Mouse (Mus musculus) cerebellum, adult 9-11 months (tissue): ENCODE data around the gene Bnc2.

Experiments
- DNase-seq: peaks from one replicate; pipeline ENCODE4 v3.0.0; 2022

The Bnc2 gene

DNA sequence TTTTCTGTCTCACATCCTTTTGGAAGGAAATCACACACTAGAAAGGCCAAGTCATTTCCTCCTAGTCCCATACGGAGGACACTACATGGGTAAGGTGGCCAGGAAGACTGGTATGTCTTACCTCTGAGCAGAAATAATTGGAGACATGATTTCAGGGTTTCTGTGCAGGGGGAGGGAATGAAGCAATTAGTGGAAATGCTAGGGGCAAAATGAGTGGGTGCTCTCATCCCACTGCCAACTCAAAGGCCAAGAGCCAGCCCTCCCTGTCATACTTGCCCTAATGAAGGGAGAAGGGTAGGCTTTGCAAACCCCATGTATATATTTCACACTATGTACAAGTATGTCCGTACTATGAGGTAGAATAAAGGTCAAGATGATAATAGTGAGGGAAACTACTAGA, 263.6 kb downstream of the Bnc2 start:
- DNase-seq, result no peak

- no peak for DNase-seq
Observed at GRCm38 (mm10) chr4:84407328-84408028, 267.6 kb downstream of the Bnc2 start.

GRCm38 (mm10) chr4:84403356-84404145, 271.5 kb downstream of the Bnc2 start:
- no peak for DNase-seq

DNA sequence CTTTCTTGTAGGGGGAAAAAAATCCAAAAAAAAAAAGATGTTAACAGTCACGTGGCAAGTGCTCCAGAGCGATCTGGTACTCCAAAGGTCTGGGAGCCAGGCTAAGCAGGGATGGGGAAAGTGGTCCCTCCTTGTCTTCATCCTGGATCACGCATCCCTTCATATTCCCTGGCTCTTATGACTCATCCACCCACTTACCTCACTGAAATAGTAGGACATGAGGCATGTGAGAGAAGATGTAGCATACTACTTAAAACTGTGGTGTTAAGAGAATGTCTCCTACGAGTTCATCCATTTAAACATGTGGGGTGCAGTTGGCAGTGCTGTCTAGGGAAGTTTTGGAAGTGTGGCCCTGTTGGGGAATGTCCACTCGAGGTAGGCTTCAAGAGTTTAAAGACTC, 286.1 kb downstream of the Bnc2 start:
- DNase-seq, result no peak

- no peak for DNase-seq
Observed at GRCm38 (mm10) chr4:84385156-84385555, 289.9 kb downstream of the Bnc2 start.

- no peak for DNase-seq
Observed at GRCm38 (mm10) chr4:84379289-84379688, 295.8 kb downstream of the Bnc2 start.

DNA sequence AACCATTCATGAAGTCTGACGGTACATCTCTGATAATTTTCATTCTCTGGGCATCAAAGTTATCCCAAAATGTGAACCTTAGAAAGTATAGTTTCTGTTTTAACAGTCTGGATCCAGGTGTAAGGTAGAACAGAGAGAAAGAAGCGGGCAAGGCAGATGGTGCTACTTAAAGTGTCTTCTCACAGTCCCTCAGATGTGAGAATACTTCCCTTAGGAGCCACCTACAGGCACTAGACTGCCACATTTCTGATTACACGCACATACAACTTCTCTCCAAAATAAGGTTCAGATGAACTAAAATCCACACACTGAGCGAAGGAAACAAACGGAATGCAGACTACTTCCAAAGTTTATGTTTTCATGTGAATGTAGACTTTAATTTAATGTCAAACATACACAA, 297.6 kb downstream of the Bnc2 start:
- no peak for DNase-seq

DNA sequence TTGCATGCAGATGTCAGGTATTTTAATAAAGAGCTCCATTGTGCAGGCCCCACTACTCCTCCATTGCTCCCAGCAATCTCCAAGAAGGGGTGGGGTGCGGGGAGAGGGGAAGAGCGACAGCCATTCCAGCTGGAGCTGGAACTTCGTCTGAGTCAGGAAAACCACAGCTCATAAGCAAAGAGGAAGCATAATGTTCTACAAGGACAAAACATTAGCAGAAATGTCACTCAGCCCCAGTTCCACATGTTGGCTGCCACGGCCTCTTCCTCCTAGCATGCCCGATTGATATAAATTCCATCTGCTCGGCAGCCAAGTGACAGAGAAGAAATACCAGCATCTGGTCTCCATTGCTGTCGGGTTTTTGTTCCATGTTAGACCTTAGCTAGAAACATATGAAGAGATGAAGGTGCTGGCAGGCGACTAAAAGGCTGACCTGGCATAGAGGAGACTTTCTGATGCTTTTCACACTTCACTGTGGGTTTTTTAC, 312.7 kb downstream of the Bnc2 start:
- no peak for DNase-seq

- DNase-seq, result no peak
Observed at GRCm38 (mm10) chr4:84361165-84361564, 313.9 kb downstream of the Bnc2 start.

- no peak for DNase-seq
Observed at GRCm38 (mm10) chr4:84359996-84360395, 315.1 kb downstream of the Bnc2 start.

- DNase-seq, result no peak
Observed at GRCm38 (mm10) chr4:84358204-84358603, 316.9 kb downstream of the Bnc2 start.

GRCm38 (mm10) chr4:84357382-84357781, 317.7 kb downstream of the Bnc2 start:
- no peak for DNase-seq

- no peak for DNase-seq
Observed at GRCm38 (mm10) chr4:84356468-84357153, 318.5 kb downstream of the Bnc2 start.

DNA sequence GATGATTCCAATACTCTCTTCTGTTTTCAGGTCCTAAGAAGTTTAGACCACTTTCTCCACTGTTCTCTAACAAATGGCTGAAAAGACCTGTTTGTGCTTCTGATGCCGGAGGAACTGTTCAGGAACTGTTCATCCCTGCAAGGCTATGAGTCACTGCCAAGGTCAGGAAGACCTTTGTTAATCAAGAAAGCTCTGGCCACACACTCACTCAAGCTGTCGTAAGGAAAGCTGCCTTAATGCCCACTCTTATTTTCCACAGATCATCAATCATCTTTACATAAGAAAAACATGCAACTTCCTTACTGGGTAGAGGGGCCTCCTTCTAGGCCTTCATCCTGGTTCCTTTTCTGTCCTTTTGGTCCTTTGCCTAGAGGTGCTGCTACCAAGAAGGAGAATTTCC, 322.4 kb downstream of the Bnc2 start:
- DNase-seq, result no peak

GRCm38 (mm10) chr4:84349536-84349935, 325.5 kb downstream of the Bnc2 start:
- no peak for DNase-seq

GRCm38 (mm10) chr4:84339172-84339571, 335.9 kb downstream of the Bnc2 start:
- DNase-seq, result no peak

- DNase-seq, result no peak
Observed at GRCm38 (mm10) chr4:84331995-84332394, 343.1 kb downstream of the Bnc2 start.

GRCm38 (mm10) chr4:84331450-84331849, 343.6 kb downstream of the Bnc2 start:
- no peak for DNase-seq

DNA sequence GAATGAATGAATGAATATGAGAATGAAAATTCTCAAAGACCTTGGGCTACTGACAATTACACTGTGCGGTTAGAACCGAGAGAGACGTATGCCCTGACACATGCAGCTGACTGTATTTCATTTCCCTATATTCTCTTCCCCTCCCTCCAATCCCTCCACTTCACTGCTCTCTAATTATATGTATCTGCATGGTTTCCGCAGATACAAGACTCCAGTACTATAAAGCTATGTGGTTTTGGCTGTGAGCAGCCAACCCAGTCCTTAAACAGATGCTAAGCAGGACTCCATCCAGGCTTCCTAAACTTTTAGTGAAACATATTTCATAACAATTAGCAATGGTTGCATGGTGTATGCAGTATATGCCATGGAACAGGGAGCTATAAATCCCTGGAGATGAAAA, 344.6 kb downstream of the Bnc2 start:
- no peak for DNase-seq

DNA sequence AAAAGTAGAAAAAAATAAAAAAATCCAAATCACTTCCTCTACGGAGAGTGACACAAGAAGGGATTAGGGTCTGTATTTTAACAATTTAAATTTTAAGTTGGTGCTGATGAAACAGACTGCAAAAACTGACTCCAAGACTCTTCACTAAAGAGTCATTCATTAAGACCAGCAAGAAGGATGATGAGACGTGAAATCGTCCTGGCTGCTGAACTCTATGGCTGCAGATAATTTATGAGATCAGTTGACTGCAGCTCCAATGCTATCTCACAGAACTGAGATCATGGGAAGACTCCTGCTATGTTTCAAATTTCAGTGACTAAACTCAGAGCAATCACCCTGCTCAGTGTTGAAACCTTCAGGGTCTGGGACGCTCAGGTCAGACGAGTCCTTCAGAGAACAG, 345.4 kb downstream of the Bnc2 start:
- no peak for DNase-seq

DNA sequence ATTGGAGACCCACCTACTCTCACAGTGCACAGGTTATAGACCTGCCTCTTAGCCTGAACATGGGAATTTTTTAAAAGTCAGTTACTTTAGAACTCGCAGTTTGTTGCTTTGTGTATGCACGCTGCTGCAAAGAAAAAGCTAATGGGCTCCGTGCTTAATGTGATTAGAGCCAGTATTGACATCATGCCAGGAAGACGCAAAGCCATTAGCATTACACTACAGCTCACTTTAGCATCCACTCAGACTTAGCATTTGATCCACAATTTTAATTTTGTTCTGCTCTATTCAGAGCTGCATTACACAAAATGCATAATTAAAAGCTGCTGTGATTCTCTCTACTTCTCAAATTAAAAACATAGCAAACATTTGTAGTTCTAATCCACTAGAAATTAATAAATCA, 350.7 kb downstream of the Bnc2 start:
- DNase-seq, result no peak

DNA sequence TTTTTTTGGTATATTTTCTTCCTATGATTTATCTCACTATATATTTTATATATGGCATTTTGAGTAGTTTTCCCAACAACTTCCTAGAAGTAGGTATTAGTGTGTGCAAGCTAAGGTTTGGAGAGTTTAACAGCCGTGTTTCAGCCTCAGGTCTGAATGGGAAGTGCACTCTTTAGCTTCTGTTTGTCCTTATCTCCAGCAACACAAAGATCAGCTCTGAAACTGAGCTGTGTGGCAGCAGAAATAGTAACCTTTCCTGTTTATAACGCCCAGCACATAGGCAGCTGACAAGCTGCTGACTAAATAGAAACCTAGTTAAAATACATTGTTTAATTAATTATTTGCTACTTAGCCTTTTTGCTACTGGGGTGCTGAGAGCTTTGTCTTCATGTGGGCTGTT, 353.5 kb downstream of the Bnc2 start:
- no peak for DNase-seq

GRCm38 (mm10) chr4:84317421-84317820, 357.7 kb downstream of the Bnc2 start:
- DNase-seq, result no peak

- no peak for DNase-seq
Observed at GRCm38 (mm10) chr4:84311371-84311770, 363.7 kb downstream of the Bnc2 start.
